Mouse (Mus musculus) hindbrain, embryonic 14.5 days (tissue): ENCODE measurements at regions not wholly inside any gene's neighbourhood (a gene's known extent, or its start where the extent isn't known, plus 50 kb on each side); places are given as distances from the start of the nearest gene placed in this dataset.

Source experiments
- ATAC-seq: fragments of 200-750 bp; cut with Nextera tagmentation; 2 replicates; pipeline ENCODE4 v1.8.0; 2017; ENCODE audit warnings: moderate number of reproducible peaks, mild to moderate bottlenecking, moderate TSS enrichment, moderate library complexity; ENCODE audit not compliant: low FRiP score
- DNase-seq: peaks from one replicate; pipeline ENCODE4 v3.0.0-alpha.2; 2015; ENCODE audit warnings: low spot score
- H3K27ac ChIP-seq: fragments of 300-500 bp; sonication (generic); 2 replicates; pipeline ENCODE4 v1.5.1; 2014; ENCODE audit warnings: mild to moderate bottlenecking, moderate library complexity
- H3K27me3 ChIP-seq: fragments of 300-500 bp; sonication (generic); 2 replicates; pipeline ENCODE4 v1.6.1; 2014; ENCODE audit warnings: mild to moderate bottlenecking, low read length, mixed read lengths; ENCODE audit not compliant: control insufficient read depth, insufficient read depth
- H3K36me3 ChIP-seq: fragments of 300-500 bp; sonication (generic); replicated peaks from 2 replicates; pipeline ENCODE4 v1.6.1; 2014; ENCODE audit not compliant: control insufficient read depth, insufficient read depth
- H3K4me1 ChIP-seq: fragments of 300-500 bp; sonication (generic); replicated peaks from 2 replicates; pipeline ENCODE4 v1.6.1; 2014; ENCODE audit warnings: antibody characterized with exemption, low read length, mixed read lengths; ENCODE audit not compliant: control insufficient read depth, insufficient read depth
- H3K4me2 ChIP-seq: fragments of 300-500 bp; sonication (generic); replicated peaks from 2 replicates; pipeline ENCODE4 v1.6.1; 2014; ENCODE audit warnings: mild to moderate bottlenecking, moderate library complexity
- H3K4me3 ChIP-seq: fragments of 300-500 bp; sonication (generic); replicated peaks from 2 replicates; pipeline ENCODE4 v1.5.1; 2014; ENCODE audit warnings: mild to moderate bottlenecking, low read length
- H3K9ac ChIP-seq: fragments of 300-500 bp; sonication (generic); 2 replicates; pipeline ENCODE4 v1.6.1; 2014
- H3K9me3 ChIP-seq: fragments of 300-500 bp; sonication (generic); 2 replicates; pipeline ENCODE4 v1.6.1; 2016; ENCODE audit warnings: low read length; ENCODE audit not compliant: control insufficient read depth
- WGBS: fragments of 180-500 bp; shearing (Covaris S2); extraction: QIAGEN DNeasy Blood & Tissue Kit; methylation state at CpG from one replicate; pipeline ENCODE4 v1.1.7; 2014; 5-methylcytosine and 5-hydroxymethylcytosine counted together

GRCm38 (mm10) chr4:124265527-124265926 is 345.1 kb downstream of the 3100002H09Rik start:
- ATAC-seq, result no peak
- Histone ChIP-seq H3K4me3 (no peak overlapping the region), H3K27ac (no peak overlapping the region), H3K4me1 (0 out of 2 replicates have a peak, but pooled peaks cover 9% of the 10 kb centered on the region), H3K36me3 (no peaks in the 10 kb centered on the region), H3K4me2 (no peak overlapping the region), H3K9ac (no peak overlapping the region), H3K9me3 (no peaks in the 10 kb centered on the region), H3K27me3 (no peaks in the 10 kb centered on the region)
- no peak for DNase-seq
- WGBS, result 81% methylated on average over 15 of the region's 15 CpGs

- ATAC-seq (no peak), DNase-seq (no peak)
- 16% methylated on average over 9 of the region's 9 CpGs for WGBS
- Histone ChIP-seq H3K4me2 (no peak overlapping the region), H3K27me3 (peaks cover 6% of the 10 kb centered on the region; the same call in 1 of the 2 replicates), H3K27ac (no peak overlapping the region), H3K36me3 (no peaks in the 10 kb centered on the region), H3K9ac (no peak overlapping the region), H3K9me3 (no peaks in the 10 kb centered on the region), H3K4me1 (peaks cover 26% of the 10 kb centered on the region), H3K4me3 (no peak overlapping the region)
Measured at GRCm38 (mm10) chr4:124257006-124257405, 339.2 kb upstream of the 4930535I16Rik start.

- Histone ChIP-seq H3K9ac (no peak overlapping the region), H3K4me2 (no peak overlapping the region), H3K4me1 (peaks cover 26% of the 10 kb centered on the region), H3K27me3 (peaks cover 6% of the 10 kb centered on the region; the same call in 1 of the 2 replicates), H3K36me3 (no peaks in the 10 kb centered on the region), H3K27ac (no peak overlapping the region), H3K4me3 (no peak overlapping the region), H3K9me3 (no peaks in the 10 kb centered on the region)
- 60% methylated on average over 7 of the region's 7 CpGs for WGBS
- ATAC-seq, result no peak
- DNase-seq, result no peak
Measured at GRCm38 (mm10) chr4:124256515-124256914, 338.7 kb upstream of the 4930535I16Rik start.

GRCm38 (mm10) chr4:124255183-124255543 is 337.3 kb upstream of the 4930535I16Rik start:
- no peak for DNase-seq
- Histone ChIP-seq H3K4me1 (peaks cover 26% of the 10 kb centered on the region), H3K36me3 (no peaks in the 10 kb centered on the region), H3K9me3 (no peaks in the 10 kb centered on the region), H3K9ac (no peak overlapping the region), H3K27me3 (peaks cover 6% of the 10 kb centered on the region; the same call in 1 of the 2 replicates), H3K4me3 (no peak overlapping the region), H3K27ac (no peak overlapping the region), H3K4me2 (no peak overlapping the region)
- 34% methylated on average over 7 of the region's 7 CpGs for WGBS
- no peak for ATAC-seq

- Histone ChIP-seq H3K27ac (no peak overlapping the region), H3K27me3 (peaks cover 6% of the 10 kb centered on the region; the same call in 1 of the 2 replicates), H3K9ac (0 out of 2 replicates have a peak overlapping the region, but pooled peaks have one; percentile 8), H3K4me2 (peak overlapping the region; percentile 31), H3K9me3 (no peaks in the 10 kb centered on the region), H3K36me3 (no peaks in the 10 kb centered on the region), H3K4me1 (peaks cover 26% of the 10 kb centered on the region), H3K4me3 (no peak overlapping the region)
- 14% methylated on average over 22 of the region's 22 CpGs for WGBS
- ATAC-seq (no peak; the same call in 1 of the 2 replicates), DNase-seq (no peak)
Measured at GRCm38 (mm10) chr4:124254446-124255182, 336.8 kb upstream of the 4930535I16Rik start.

GRCm38 (mm10) chr4:124241600-124241999 is 323.8 kb upstream of the 4930535I16Rik start:
- Histone ChIP-seq H3K27ac (no peak overlapping the region), H3K4me3 (no peak overlapping the region), H3K27me3 (0 out of 2 replicates have a peak, but pooled peaks cover 4% of the 10 kb centered on the region), H3K36me3 (no peaks in the 10 kb centered on the region), H3K9ac (no peak overlapping the region), H3K4me1 (peaks cover 21% of the 10 kb centered on the region), H3K9me3 (no peaks in the 10 kb centered on the region), H3K4me2 (peak overlapping the region; percentile 2; the same call in 1 of the 2 replicates)
- DNase-seq, result no peak
- no peak for ATAC-seq
- 23% methylated on average over 13 of the region's 13 CpGs for WGBS

- H3K9ac ChIP-seq, result no peak overlapping the region
- peak; percentile 54 for DNase-seq
Measured at GRCm38 (mm10) chr4:124236476-124236875, 318.7 kb upstream of the 4930535I16Rik start.

GRCm38 (mm10) chr4:124228537-124228936 is 310.7 kb upstream of the 4930535I16Rik start:
- Histone ChIP-seq H3K4me3 (no peak overlapping the region), H3K36me3 (no peaks in the 10 kb centered on the region), H3K4me1 (no peaks in the 10 kb centered on the region; the same call in 1 of the 2 replicates), H3K9ac (no peak overlapping the region), H3K4me2 (no peak overlapping the region), H3K9me3 (no peaks in the 10 kb centered on the region), H3K27ac (no peak overlapping the region), H3K27me3 (peaks cover 9% of the 10 kb centered on the region; the same call in 1 of the 2 replicates)
- no peak for ATAC-seq
- DNase-seq, result peak; percentile 80
- WGBS, result 15% methylated on average over 17 of the region's 17 CpGs

More at GRCm38 (mm10) chr4:124236476-124236875, 318.7 kb upstream of the 4930535I16Rik start:
- Histone ChIP-seq H3K27me3 (no peaks in the 10 kb centered on the region), H3K4me1 (peaks cover 10% of the 10 kb centered on the region), H3K36me3 (no peaks in the 10 kb centered on the region), H3K4me2 (no peak overlapping the region), H3K4me3 (no peak overlapping the region), H3K9me3 (no peaks in the 10 kb centered on the region), H3K27ac (peak overlapping the region; percentile 26; the same call in 1 of the 2 replicates)
- no peak for ATAC-seq
- 36% methylated on average over 16 of the region's 16 CpGs for WGBS

GRCm38 (mm10) chr4:124223646-124224500 is 306.1 kb upstream of the 4930535I16Rik start:
- no peak for ATAC-seq

More at GRCm38 (mm10) chr4:124223646-124224500, 306.1 kb upstream of the 4930535I16Rik start:
- no peaks in the 10 kb centered on the region; the same call in 1 of the 2 replicates for H3K4me1 ChIP-seq
- no peak for DNase-seq
- no peak overlapping the region for H3K9ac ChIP-seq
- WGBS, result 72% methylated on average over 15 of the region's 15 CpGs
- no peak overlapping the region for H3K27ac ChIP-seq
- no peaks in the 10 kb centered on the region for H3K36me3 ChIP-seq
- H3K4me3 ChIP-seq, result no peak overlapping the region
- no peaks in the 10 kb centered on the region; the same call in 1 of the 2 replicates for H3K27me3 ChIP-seq
- H3K4me2 ChIP-seq, result no peak overlapping the region
- no peaks in the 10 kb centered on the region for H3K9me3 ChIP-seq
